Mouse (Mus musculus): Measurements from ENCODE around the gene Dlgap3.

Gene Dlgap3

GRCm38 (mm10) chr4:127215103-127215502 is 46.1 kb downstream of the Dlgap3 start:
- in situ Hi-C loops (cut with MboI; ENCODE audit: low sequenced_read_pairs): no loop called here

DNA sequence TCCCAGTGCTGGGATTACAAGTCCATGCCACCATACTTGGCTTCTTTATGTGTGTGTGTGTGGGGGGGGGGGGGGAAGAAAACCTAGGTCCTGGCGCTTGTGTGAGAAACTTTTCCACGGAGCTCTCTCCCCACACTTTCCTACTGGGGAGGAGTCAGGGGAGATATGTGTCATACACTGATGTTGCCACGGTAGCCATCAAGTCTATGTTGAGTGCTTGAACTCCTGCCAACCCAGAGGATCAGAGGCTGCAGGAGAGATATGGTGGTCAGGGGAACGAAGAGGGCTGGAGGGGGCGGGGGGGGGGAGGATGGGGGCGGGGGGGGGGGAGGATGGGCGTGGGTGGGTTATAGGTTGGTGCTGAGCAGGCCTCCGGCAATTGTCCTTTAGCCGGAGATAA is 46.8 kb downstream of the Dlgap3 start:
- in situ Hi-C loops (cut with MboI; ENCODE audit: low sequenced_read_pairs): no loop called here

DNA sequence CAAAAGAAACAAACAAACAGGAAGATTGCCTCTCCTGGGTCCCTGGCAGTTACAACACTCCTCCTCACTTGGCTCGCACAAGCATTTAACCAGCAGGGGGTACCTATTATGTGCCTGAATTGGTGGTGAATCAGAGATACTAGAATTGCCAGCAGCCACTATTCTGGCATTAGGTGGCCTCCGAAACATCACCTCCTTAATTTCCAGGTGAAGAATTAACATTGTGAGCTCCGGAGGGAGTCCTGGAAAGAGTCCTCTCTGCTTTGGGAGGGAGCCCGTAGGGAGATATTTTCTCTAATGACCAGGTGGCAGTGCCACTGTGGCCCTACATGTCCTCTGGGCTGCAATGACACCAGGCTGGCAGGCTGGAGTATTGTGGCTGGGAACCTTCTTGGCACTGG is 47.2 kb downstream of the Dlgap3 start:
- in situ Hi-C loops (cut with MboI; ENCODE audit: low sequenced_read_pairs): no loop called here

- in situ Hi-C loops (cut with MboI; ENCODE audit: low sequenced_read_pairs): no loop called here
These were observed 48.0 kb downstream of the Dlgap3 start for GRCm38 (mm10) chr4:127217048-127217447.

DNA sequence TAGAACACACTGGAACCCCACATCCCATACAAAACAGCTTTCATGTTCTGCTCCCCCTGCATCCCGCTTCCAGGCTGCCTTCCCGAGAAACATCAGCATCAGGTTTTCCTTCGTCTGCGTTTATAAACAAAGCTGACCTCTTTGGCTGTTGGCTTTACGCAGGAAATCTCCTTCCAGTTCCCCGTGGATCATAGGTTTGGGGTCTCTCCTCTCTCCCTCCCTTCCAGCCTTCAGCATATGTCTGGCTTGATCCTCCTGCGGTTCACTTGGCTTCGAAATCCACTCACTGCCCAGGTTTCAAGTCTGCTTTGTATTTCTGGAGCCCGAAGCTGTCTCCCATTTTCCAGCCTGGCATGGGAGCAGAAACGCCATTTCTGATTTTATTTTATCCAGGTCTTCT is 54.3 kb downstream of the Dlgap3 start:
- in situ Hi-C loops (cut with MboI; ENCODE audit: low sequenced_read_pairs): no loop called here

GRCm38 (mm10) chr4:127223755-127224154 is 54.8 kb downstream of the Dlgap3 start:
- in situ Hi-C loops (cut with MboI; ENCODE audit: low sequenced_read_pairs): no loop called here

DNA sequence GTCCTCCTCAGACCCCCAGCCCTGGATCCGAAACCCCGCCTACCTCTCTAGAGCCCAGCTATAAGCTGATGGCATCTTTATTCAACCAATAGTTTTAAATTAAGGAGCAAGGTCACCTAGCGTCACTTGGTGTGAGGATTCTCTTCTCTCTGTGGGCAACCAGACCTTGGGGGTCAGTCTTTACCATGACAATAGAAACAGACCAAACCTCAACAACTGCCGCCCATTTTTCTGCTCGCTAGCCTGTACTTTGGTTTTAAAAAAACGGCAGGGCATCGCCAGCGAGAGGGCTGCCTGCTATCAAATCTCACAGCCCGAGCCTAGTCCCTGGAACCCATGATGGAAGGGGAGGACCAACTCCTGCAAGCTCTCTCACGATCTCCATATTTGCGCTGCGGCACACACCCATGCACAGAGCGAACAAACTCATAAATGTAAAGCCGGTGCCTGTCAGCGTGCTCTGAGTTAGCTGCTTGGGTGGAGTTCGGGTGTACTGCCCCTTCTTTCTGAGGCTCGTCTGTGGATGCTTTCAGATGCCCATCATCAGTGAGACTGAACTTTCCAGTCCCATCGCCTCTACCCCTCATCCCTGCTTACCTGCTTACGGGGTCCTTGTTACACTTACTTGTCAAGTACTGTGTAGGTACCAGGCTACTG is 55.6 kb downstream of the Dlgap3 start:
- in situ Hi-C loops (cut with MboI; ENCODE audit: low sequenced_read_pairs): no loop called here

- in situ Hi-C loops (cut with MboI; ENCODE audit: low sequenced_read_pairs): no loop called here
These were observed 57.1 kb downstream of the Dlgap3 start for GRCm38 (mm10) chr4:127226067-127226466.

- in situ Hi-C loops (cut with MboI; ENCODE audit: low sequenced_read_pairs): no loop called here
These were observed 58.2 kb downstream of the Dlgap3 start for GRCm38 (mm10) chr4:127227051-127227673.

GRCm38 (mm10) chr4:127232028-127232427 is 63.0 kb downstream of the Dlgap3 start:
- in situ Hi-C loops (cut with MboI; ENCODE audit: low sequenced_read_pairs): no loop called here

- in situ Hi-C loops (cut with MboI; ENCODE audit: low sequenced_read_pairs): no loop called here
These were observed 63.5 kb downstream of the Dlgap3 start for GRCm38 (mm10) chr4:127232551-127232950.

GRCm38 (mm10) chr4:127233416-127234125 is 64.6 kb downstream of the Dlgap3 start:
- in situ Hi-C loops (cut with MboI; ENCODE audit: low sequenced_read_pairs): no loop called here

DNA sequence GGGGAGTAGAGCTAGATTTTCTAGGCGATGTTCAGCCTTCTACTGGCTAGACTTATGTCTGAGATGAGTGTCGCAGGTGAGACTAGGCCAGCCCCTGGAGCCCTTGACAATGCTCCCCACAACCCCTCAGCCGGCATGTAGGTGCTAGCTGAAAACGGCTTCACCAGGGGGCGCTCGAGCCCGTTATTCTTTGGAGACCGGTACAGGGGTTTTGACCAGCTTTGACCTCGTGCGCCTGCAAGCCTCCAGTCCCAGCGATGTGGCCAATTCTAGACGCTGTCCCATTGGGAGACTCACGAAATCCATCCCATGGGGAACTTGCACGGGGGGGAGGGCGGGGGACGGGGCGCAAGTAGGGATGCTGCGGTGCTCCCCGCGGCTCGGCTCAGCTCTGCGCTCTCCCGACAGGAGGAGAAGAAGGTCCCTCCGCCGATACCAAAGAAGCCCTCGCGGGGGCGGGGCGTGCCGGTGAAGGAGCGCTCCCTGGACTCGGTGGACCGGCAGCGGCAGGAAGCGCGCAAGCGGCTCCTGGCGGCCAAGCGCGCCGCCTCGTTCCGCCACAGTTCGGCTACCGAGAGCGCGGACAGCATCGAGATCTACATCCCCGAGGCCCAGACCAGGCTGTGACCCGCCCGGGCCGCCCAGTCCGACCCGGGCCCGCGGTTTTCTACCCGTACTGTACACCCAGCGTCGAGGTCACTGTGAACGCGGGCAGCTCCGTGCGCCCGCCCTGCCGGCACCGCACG is 66.9 kb downstream of the Dlgap3 start:
- in situ Hi-C loops (cut with MboI; ENCODE audit: low sequenced_read_pairs): no loop called here

DNA sequence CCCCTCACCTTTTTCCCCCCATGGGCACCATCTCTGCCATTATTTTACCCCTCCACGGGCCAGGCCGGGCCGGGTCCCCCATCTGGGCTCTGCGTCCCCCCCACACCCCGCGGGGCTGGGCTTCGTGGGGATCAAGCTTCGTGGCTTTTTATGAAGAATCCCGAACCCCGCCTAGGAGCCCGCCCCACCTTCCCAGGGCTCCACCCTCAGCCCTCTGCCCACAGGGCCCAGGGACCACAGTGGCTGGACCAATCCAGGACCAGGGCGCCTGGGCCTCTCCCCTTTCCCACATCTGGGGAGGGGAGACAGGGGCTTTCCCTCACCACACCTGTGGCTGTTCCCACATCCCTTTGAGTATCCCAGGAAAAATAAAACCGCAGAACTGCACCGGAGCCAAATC is 67.6 kb downstream of the Dlgap3 start:
- in situ Hi-C loops (cut with MboI; ENCODE audit: low sequenced_read_pairs): no loop called here

DNA sequence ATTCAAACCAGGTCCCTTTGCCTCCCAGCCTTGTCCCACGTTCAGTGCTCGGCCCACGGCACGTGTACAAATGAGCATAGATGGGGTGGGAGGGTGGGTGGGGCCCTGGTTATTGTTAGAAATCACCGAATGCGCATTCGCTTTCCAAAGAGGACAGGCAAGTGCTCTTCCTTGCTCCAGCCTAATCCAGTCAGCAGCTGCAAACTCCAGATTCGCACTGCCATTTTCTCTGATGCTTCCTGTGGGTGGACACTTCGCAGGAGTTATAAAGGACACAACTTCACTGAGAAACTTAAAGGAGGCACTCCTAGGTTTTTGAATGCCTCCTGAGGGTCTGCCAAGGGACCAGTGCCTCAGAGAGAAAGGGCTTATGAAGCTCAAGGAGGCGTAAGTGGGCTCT is 68.3 kb downstream of the Dlgap3 start:
- in situ Hi-C loops (cut with MboI; ENCODE audit: low sequenced_read_pairs): no loop called here

DNA sequence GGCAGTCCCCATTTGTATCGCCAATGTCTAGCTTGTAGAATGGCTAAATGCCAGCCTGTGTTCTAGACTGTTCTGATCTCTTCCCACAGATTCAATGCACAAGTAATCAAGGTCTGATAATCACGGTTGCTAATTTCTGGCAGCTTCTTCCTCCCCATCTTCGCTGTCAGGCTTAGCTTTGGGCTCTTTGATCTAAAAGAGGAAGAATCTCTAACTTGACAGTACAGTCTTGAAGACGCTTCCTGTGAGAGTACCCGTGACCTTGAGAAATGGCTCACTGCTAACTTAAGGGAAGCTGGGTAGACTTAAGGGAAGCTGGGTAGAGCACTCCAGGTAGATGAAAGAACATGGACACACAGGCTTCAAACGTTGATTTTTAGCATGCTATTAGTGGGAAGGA is 73.7 kb downstream of the Dlgap3 start:
- in situ Hi-C loops (cut with MboI; ENCODE audit: low sequenced_read_pairs): loop anchor here (10.0 kb wide), 1 partner anchor 188 kb away; no protein-coding TSS in a partner anchor

DNA sequence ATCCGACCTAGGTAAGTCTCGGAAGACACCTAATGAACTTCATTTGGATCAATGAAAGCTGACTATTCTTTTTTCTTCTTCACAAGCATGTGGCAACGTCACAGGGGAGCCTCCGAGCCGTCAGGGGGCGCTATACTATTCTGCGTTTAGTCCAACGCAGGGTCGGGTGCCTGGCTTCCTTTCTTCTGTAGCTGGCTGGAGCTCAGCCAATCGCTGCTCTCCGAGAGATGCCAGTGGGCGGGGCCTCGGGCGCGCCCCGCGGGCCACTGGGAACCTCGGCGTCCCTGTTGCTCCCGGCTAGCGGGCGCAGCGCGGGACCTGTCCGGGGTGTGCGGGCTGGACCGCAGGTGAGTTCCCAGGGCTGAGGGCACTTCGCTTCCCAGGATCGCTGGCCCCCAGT is 74.5 kb downstream of the Dlgap3 start, which contains the start of gene Smim12:
Smim12 (plus strand) TSS at position 233 of the 400 bp plus-strand sequence.
- in situ Hi-C loops (cut with MboI; ENCODE audit: low sequenced_read_pairs): loop anchor here (10.0 kb wide), 1 partner anchor 189 kb away; no protein-coding TSS in a partner anchor

- in situ Hi-C loops (cut with MboI; ENCODE audit: low sequenced_read_pairs): loop anchor here (10.0 kb wide), 1 partner anchor 189 kb away; no protein-coding TSS in a partner anchor
These were observed 74.9 kb downstream of the Dlgap3 start for GRCm38 (mm10) chr4:127243953-127244352.

GRCm38 (mm10) chr4:127249701-127250349 is 80.8 kb downstream of the Dlgap3 start:
- in situ Hi-C loops (cut with MboI; ENCODE audit: low sequenced_read_pairs): loop anchor here (10.0 kb wide), 2 partner anchors 65 to 195 kb away; partner anchors contain the start of gene Gja4

DNA sequence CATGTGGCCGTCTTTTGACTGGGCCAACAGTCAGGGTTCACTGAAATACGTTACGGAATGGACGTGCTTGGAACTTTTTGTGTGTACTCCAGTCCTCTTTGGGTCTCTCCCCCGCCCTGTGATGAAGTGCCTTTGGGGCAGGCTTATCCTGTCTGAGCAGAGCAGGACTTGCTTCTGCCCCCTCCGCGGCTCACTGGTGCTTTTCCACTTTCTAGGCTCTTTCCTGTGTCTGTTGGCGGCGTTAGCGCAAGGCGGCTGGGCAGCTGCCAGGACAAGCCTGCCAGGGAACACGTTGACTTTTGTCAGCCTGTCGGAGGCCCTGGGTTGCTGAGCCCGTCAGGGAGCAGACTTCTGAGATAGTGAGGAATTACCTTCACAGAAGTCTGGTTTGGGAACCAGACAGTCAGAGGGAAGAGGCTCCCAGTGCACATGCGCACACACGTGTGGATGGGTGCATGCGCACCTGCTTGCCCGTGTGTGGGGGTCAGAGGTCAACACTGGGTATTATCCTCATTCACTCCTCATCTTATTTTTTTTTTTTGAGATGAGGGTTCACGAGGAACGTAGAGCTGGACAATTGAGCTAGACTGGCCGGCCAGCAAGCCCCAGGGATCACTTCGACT is 83.1 kb downstream of the Dlgap3 start:
- in situ Hi-C loops (cut with MboI; ENCODE audit: low sequenced_read_pairs): loop anchor here (10.0 kb wide), 1 partner anchor 63 kb away; the partner anchor contains the start of gene Gja4
